Mouse (Mus musculus): ENCODE data around the gene Fcer1g.

Fcer1g gene

DNA sequence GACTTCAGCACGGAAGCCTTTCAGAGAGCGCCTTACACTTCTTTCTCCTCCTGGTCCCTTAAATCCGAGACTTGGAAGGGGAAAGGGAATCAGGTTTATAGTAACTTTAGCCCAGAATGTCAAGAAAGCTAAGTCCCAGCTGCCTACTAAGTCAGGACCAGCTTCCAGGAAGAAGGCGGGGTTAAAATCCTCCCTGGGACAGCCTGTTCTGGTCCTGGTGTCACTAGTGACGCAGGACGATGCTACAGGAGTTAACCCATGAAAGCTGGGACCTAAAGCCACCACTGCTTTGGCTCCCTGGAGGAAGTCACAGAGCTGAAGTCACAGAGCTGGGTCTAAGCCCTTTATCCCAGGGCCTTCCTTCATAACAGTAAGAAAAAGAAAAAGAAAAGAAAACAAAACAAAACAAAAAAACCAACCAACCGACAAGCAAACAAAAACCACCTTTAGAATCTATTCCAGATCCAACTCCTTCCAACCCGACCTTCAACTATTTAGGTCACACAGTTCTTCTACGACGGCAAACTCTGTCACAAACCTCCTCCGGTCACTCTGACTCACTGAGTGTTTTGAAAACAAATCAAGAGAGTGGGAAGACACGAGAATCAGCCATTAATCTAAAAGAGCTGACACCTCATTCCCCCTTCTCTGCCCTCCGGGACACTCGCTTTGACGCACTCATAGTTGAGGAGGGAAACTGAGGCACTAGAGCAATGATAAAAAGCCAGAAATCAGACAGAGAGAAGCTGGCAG is 6.0 kb upstream of the Fcer1g start:
- DNase-seq: no peak

DNA sequence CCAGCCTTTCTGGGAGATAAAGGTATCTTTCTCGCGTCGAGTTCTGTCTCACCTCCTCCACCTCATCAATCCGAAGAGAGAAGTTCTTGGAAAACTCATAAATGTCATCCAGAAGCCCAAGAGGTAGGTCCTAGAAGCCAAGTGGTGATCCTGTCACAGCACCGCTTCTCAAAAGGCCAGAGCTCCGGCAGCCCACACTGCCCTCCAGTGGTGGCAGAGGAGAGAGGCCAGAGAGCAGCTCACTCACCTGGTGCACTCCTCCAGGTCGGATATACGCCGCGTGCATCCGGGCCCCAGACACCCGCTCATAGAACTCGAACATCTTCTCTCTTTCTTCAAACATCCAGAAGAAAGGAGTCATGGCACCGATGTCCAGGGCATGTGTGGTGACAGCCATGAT is 4.3 kb upstream of the Fcer1g start:
- peak; percentile 71 to 75 for DNase-seq

DNA sequence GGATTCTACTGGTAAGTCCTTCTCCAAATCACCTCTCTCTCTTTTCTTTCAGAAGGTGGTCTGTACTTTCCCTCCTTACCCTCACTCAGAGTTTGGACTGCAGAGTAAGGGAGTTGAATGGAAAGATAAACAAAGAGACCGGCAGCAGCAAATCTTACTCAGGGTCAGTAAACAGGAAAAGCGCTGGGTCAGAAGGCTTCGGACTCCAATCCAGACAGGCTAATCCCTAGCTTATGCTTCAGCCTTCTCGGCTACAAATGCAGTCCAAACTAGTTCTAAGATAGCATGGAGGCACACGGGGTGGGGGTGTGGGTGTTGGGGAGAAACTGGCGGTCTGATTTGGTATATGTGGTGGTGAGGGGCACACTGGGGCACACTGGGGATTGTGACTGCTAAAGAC is 3.3 kb upstream of the Fcer1g start:
- no peak for DNase-seq

DNA sequence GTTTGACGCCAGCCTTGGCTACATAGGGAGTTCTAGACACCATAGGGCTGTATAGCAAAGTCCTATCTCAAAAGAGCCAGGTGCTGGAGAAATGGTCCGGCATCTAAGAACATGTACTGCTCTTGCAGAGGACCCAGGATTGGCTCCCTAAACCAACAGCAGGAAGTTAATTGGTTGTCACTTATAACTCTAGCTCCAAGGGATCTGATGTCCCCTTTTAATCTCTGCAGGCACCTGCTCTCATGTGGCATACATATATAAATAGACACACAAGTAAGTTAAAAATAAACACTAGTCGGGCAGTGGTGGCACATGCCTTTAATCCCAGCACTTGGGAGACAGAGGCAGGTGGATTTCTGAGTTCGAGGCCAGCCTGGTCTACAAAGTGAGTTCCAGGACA is 1.6 kb upstream of the Fcer1g start:
- no peak for DNase-seq

DNA sequence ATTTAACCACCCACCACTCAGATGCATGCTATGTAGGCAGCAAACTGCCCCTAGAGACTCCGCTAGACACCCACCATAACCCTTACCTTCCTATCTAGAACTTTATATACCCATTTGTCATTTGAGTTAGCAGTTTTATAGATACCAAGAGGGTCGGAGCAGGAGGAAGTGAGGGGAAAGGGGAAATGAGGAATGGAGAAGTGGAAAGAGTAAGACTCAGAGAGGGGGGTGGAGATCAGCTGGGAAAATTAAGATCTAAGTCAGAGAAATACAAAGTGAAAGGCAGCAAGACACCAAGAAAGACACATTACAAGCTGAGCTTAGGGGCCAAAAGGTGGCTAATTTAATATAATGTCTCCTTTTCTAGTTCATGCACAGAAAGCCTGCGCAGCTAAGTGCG is 373 bp upstream of the Fcer1g start:
- no peak for DNase-seq

DNA sequence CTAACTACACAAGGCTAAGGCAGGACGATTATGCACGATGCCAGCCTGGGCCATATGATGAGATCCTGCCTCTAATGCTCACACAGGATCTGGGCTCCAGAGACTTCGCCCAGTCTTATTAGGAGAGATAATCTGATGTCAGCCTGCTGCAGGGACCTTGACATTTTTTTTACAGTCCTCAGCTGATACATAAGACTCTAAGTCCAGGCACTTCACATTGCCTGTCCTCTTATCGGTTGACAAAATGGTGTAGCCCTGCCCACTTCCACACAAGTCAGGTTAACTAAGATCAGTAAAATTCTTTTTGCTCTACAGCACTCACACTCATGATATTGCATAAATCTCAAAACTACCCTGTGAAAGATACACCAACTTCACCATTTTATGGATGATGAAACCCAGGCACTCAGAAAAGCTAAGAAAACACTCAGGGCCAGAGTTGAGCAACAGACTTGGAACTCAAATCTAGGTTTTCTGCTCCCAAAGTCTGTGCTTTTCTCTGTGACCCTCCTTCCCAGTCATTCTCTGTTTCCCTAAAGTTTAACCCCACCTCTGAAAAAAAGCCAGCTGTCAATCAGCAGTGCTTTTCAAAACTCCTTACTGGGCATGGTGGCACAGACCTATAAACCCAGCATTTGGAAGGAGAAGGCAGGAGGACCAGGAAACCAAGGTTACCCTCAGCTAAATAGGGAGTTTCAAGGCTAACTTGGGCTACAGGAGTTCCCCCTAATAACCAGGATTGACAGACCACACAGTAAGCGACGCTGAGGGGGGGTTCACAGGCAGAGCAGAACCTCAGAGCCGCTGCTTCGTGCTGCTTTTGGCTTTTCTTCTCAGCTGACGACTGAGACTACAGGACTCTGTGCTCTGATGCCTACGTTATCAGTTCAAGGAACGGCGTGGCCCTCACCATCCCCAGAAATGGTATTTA is 1.1 kb downstream of the Fcer1g start:
- DNase-seq: no peak

DNA sequence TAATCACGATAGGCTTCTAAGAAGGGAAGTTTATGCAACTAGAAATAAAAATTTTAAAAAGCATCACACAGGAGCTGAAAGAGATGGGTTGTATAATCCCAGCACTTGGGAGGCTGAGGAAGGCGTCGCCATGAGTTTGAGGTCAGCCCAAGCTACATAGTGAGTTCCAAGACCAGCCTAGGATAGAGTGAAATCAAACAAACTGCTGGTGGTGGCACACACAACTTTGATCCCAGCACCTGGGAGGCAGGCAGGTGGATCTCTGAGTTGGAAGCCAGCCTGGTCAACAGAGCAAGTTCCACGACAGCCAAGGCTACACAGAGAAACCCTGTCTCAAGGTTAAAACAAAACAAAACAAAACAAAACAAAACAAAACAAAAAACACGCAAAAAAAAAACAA is 1.8 kb downstream of the Fcer1g start:
- no peak for DNase-seq

DNA sequence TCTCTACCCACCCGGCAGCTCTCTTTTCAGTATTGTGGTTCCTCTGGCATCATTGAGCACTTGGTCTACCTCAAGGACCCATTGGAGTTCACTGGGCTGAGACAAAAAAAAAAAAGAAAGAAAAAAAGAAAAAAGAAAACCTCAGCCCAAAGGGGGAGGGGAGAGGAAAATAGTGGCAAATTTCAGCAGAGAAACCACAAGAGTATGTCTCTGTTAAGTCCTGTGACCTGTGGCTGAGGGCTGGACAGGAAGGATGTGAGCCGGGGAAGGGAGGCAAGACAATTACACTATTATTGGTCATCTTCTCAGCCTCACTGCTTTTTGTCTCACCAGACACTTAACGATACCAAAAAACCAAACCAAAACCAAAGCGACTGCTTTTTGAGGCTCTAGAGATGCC is 2.3 kb downstream of the Fcer1g start:
- DNase-seq: no peak

DNA sequence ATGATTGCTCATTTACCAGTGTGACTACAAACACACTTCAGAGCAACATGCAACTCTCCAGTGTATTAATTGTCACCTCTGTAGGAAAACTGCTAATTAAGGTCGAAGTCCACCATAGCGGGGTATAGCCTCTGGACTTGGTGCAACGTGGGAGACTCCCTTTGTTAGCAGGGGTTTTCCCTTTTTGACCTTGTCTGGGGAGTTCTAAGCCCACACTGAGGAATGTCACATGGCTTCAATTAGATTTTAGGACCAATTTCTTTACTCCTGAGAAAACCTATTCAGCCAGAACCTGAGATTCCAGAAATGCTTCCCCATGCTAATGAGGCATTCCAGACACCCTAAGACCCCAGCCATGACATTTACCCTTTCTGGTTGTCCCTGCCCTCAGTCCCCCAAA is 4.0 kb downstream of the Fcer1g start:
- no peak for DNase-seq

DNA sequence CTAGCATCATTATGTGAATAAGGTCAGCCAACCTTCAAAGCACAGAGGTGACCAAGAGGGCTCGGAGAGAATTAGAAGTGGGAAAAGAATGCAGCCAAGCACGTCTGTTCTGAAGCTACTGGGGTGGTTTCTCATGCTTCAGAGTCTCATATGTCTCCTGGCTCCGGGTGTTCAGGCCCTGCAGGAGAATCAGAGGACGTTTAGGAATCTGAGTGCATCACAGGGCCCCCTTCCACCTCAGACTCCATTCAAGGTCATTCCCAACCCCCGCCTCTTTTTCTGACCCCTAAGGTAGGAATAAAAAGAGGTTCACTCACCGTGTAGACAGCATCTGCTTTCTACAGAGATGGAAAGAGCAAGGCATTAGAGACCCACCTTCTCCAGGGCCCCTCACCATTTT is 4.4 kb downstream of the Fcer1g start:
- no peak for DNase-seq

DNA sequence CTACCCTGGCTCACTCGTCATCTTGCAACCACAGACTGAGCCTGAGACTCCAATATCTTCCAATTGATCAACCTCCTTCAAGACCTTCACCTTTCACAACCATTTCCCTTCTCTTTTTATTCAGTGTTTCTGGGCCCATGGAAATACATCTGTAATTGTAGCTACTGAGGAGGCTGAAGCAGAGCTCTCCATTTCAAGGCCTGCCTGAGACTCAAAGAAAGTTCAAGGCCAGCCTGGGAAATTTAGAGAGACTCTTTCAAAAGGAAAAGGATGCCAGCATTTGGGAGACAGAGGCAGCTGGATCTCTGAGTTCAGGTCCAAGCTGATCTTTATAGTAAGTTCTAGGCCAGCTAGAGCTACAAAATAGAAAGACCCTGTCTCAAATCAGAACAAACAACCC is 6.3 kb downstream of the Fcer1g start:
- DNase-seq: no peak

DNA sequence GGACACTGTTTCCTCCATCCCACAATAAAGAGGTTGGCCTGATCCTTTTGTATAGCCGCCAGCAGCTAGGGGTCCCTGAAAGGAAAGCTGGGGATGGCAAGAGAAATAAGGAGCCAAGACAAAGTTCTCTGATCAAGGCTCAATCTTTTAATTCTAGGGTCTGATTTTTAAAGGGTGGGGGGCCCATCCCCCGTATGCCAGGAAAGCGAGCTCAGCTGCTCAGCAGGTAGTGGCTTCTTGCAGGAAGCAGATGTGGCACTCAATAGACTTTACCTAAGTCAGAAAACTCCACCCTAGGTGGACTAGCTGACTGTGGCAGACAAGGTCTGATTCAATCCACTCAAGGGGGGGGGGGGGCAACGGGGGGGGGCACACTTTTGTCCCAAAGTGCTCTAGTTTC is 7.4 kb downstream of the Fcer1g start:
- DNase-seq: no peak

DNA sequence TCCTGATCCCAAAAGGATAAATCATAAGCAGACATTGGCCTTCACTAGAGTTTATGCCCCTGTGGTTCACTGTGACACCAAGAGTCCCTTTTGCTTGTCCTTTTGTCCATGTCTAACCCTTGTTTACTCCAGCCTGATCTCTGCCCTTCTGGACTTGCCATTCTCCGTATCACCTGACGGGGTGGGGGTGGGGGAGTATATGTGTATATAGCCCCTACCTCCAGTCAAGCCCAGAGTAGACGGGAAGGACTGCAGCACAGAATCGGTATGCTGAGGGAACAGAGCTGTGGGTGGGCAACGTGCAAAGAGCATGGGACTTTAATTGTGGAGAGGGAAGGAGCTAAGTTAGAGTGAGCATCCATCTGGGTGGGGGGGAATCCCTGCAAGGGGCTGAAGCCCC is 9.3 kb downstream of the Fcer1g start, which contains the start of gene Apoa2:
Gene Apoa2 (plus strand): TSS at position 198 of the 400 bp plus-strand sequence.
- DNase-seq: no peak

DNA sequence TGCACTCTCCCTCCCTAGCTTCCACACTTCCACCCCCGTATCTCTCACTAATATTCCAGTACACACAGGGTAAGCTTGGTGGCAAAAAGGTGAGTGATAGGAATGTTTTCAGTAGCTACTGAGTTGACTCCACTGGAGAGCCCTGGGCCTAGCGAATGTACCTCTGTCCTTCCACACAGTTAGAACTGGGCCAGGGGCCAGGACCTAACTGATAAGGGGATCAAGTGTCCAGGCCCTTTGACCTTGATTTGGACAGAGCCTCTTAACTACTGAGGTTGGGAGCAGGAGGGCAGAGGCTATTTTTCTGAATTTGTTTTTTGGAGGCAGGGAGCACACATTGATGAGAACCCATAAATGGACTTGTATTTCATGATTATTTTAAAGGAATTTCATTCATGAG is 10.4 kb downstream of the Fcer1g start:
- DNase-seq: peak in 1 of 2 experiments; percentile 25

DNA sequence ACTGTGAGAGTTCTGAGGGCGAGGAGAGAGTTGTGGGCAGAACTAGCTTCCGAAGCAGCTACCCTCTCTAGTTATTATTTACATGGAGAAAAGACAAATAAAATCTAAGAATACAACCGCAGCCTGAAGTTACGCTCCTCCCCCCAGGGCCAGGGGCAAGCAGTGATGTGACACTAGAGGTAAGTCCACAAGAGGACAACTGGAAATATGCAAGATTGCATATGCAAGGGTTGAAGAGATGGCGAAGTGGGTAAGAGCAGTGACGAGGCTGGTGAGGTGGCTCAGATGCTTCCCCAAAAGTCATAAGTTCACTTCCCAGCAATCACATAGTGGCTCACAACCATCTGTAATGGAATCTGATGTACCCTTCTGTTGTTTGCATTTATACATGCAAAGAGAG is 11.0 kb downstream of the Fcer1g start:
- no peak for DNase-seq

DNA sequence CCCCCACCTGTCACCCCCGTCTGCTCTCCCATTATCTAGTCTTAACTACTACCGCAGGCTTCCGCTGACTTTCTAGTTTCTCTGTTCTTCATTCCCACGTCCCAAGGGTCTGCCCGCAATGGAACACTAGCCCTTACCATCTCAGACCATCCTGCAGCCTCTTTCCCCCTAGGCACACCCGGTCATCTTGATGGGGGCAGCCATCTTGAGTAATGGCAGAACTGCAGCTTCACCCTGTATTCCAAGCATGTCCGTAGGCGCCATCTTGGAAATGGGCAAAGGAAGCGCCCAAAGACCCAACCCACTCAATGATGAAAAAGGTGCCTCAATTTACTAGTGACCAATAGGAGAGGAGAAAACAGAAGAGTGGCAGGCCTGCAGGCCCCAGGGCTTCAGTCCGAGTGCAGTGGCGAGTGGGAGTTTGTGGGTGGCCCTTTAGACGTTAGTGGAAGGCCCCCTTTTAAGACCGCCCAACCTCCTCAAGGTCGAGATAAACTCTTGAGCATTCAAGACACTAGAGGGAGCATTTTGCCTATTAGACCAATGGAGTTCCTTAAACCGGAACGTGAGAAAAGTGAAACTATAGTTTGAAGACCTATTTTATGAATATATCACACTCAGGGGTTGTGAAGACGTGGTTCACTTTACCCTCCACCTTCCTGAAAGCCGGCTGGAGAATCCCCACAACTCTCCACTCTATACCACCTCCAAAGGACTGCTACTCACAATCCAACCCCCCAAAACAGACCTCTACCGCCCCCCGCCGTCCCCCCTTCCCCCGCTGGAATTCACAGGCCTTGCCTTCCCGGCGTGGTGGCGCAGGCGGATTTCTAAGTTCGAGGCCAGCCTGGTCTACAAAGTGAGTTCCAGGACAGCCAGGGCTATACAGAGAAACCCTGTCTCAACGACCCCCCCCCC is 11.7 kb downstream of the Fcer1g start, which contains the start of gene Tomm40l:
Gene Tomm40l (minus strand): TSS at position 277 of the 918 bp plus-strand sequence.
- peak; percentile 89 to 94 for DNase-seq

DNA sequence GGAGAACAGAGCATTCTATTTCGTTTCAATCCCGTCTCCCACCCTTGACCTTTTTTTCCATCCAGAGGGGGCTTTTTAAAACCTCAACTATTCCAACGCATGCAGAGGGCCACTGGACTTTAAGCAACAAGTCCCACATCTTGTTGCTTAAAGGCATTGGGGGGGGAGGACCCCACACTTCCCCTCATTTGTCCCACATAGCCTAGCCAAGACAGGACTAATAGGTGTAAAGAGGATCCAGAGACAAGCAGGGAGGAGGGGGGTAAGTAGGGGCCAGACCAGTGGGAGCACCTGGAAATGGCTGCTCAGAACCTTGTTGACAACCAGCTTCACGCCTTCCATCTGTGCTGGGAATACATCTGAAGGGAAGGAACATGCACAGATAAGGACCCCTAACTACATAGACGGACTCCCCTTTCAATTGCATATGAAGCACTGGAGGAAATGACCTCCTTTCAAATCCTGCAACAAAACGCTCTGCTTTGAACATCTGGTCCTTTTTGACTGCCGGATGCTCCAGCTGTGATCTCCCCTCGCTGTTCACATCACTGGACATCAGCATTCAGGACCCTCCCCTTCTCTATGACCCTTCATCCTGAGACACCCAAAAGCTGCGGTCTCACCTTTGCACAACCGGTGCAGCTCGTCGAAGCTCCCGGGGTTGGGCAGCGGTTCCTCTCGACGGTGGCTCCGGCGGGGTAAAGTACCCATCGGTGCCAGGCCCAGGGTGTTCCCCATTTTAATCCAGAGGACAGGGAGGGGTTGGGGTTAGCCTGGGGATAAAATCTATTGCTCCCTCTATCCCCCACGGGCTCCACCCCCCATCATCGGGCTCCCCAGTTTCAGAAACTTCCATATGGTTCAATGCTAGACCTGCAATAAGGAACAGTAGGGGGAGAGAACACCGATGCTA is 12.6 kb downstream of the Fcer1g start:
- peak in 1 of 2 experiments; percentile 34 for DNase-seq

DNA sequence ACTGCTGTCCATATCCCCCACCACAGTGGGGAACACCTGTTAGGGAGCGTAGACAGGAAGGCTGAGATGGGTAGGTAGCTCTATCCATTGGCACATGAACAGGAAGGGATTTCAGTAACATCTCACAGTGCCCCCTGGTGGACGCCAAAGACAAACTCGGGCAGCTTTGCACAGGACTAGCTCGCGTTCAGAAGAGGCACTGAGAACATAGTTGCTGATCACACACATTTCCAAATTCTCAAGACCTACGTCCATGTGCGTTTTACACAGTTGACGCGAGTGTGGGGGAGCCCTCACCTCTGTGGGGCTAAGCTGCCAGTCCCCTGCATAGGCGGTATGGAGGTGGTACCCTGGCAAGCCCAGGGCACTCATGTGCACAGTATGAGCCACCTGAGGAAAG is 13.3 kb downstream of the Fcer1g start:
- DNase-seq: peak; percentile 94 to 95

DNA sequence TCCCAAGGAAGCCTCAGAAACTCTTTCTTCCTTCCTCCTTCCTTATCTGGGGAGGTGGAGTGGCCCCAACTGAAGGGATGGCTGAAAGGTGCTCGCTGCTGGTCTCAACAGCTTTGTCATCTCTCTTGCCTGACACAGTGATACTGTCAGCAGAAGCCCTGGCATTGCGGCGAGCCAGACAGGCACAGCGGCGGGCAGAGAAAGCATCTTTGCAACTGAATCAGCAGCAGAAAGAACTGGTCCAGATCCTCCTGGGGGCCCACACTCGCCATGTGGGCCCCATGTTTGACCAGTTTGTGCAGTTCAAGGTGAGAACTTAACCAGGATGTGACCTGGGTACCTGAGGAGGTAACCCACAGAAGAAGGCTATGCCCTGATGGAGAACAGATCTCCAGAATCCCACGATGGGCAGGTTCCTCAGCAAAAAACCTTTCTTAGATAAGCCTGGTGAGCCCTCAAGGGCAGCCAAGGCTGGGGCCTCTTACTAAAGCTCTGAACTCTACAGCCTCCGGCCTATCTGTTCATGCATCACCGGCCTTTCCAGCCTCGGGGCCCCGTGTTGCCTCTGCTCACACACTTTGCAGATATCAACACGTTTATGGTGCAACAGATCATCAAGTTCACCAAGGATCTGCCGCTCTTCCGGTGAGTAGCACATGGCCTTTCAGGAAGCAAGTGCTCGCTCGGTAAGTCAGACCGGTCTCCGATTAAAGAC is 17.8 kb downstream of the Fcer1g start:
- no peak for DNase-seq

DNA sequence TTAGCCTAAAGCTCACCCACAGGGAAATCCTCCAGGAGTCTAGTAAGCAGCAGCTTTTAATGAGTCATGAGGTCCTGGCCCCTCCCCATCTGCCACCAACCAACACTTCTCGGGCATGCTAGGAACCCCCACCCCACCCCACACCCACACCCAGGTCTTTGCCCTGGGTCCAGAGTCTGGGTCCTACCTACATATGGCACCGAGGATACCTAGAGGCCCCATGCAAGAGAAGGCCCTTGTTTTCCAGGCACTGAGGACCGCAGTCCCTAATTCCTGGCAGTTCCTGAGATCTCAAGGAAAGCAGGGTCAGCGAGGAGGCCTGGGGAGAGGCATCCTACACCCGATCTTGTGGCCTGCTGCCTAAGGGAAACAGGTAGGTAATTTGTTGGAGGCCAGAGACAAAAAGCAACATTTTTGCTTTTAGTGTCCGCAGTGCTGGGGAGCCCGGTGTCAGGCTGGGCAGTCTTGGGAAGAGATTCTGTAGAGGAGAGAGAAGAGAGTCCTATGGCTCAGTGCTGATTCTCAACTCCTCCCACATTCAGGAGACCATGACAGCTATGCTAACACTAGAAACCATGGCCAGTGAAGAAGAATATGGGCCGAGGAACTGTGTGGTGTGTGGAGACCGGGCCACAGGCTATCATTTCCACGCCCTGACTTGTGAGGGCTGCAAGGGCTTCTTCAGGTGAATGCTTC is 20.2 kb downstream of the Fcer1g start, which contains the start of gene Nr1i3:
Gene Nr1i3 (plus strand): TSS at position 170 of the 696 bp plus-strand sequence.
- no peak for DNase-seq

Measured in cerebellum, postnatal 10 days (tissue).